Mouse (Mus musculus) MEL (cell line): ENCODE data around the gene Hspe1. TPM values are rescaled to one million over a fixed set of nuclear protein-coding genes. Genes with fewer than 3 reads are reported as not detected.

Source experiments
- DNase-seq: peaks from one replicate; pipeline ENCODE4 v3.0.0; 2011; ENCODE audit warnings: low read depth, low spot score
- H3K27ac ChIP-seq: 2 replicates; pipeline ENCODE4 v1.5.1; 2012; ENCODE audit warnings: low read depth, mild to moderate bottlenecking, control low read depth, low read length, moderate library complexity; ENCODE audit not compliant: control insufficient read depth
- H3K27me3 ChIP-seq, 2 experiments: fragments of 150-350 bp in 1 of 2; sonication (generic) in 1 of 2; 2 replicates each; pipeline ENCODE4 v1.6.1; 2012; ENCODE audit warnings: low read length in 2 of 2, mild to moderate bottlenecking in 2 of 2, improper control_type of control experiment in 1 of 2, moderate library complexity in 1 of 2; ENCODE audit not compliant: insufficient read depth in 2 of 2, control insufficient read depth in 1 of 2
- H3K36me3 ChIP-seq, 2 experiments: 2 replicates each; pipeline ENCODE4 v1.6.1; 2012 to 2014; ENCODE audit warnings: low read length in 2 of 2, improper control_type of control experiment in 1 of 2, inconsistent platforms in 1 of 2, mild to moderate bottlenecking in 1 of 2; ENCODE audit not compliant: insufficient read depth in 2 of 2, control insufficient read depth in 1 of 2
- H3K4me1 ChIP-seq, 2 experiments: fragments of 150-350 bp in 1 of 2; sonication (generic) in 1 of 2; 2 replicates each; pipeline ENCODE4 v1.6.1; 2012; ENCODE audit warnings: low read length in 2 of 2, improper control_type of control experiment in 1 of 2, mild to moderate bottlenecking in 1 of 2; ENCODE audit not compliant: insufficient read depth in 2 of 2, control insufficient read depth in 1 of 2
- H3K4me3 ChIP-seq, 2 experiments: fragments of 150-350 bp in 1 of 2; sonication (generic) in 1 of 2; 2 replicates each; pipeline ENCODE4 v1.5.1; 2012; ENCODE audit warnings: low read depth in 2 of 2, low read length in 2 of 2, mild to moderate bottlenecking in 2 of 2, moderate library complexity in 2 of 2, control low read depth in 1 of 2, improper control_type of control experiment in 1 of 2; ENCODE audit not compliant: control insufficient read depth in 1 of 2, insufficient read depth in 1 of 2
- H3K79me2 ChIP-seq: 2 replicates; pipeline ENCODE4 v1.6.1; 2012; ENCODE audit warnings: mild to moderate bottlenecking, low read length, moderate library complexity; ENCODE audit not compliant: control insufficient read depth, poor library complexity, insufficient read depth
- H3K9ac ChIP-seq: 2 replicates; pipeline ENCODE4 v1.6.1; 2012; ENCODE audit warnings: low read depth, mild to moderate bottlenecking, control low read depth, low read length, moderate library complexity; ENCODE audit not compliant: control insufficient read depth, poor library complexity, severe bottlenecking
- H3K9me3 ChIP-seq: fragments of 150-350 bp; sonication (generic); replicated peaks from 2 replicates; pipeline ENCODE4 v1.6.1; 2012; ENCODE audit warnings: mild to moderate bottlenecking, low read length, improper control_type of control experiment, moderate library complexity; ENCODE audit not compliant: insufficient read depth
- BHLHE40 ChIP-seq: IDR thresholded peaks from 2 replicates; pipeline ENCODE4 v1.6.1; 2012; ENCODE audit warnings: low read depth, mild to moderate bottlenecking, inconsistent platforms, low read length, improper control_type of control experiment, borderline replicate concordance
- CTCF ChIP-seq, 3 experiments: IDR thresholded peaks in 2 of 3; conservative IDR thresholded peaks in 1 of 3; 2 replicates each; pipeline ENCODE4 v1.5.1; 2011 to 2012; ENCODE audit warnings: low read length in 3 of 3, low read depth in 2 of 3, mild to moderate bottlenecking in 2 of 3, improper control_type of control experiment in 1 of 3, inconsistent platforms in 1 of 3, mixed read lengths in 1 of 3, moderate library complexity in 1 of 3; ENCODE audit not compliant: control insufficient read depth in 1 of 3, insufficient read depth in 1 of 3, poor library complexity in 1 of 3, severe bottlenecking in 1 of 3
- EP300 ChIP-seq, 2 experiments: IDR thresholded peaks; 2 replicates each; pipeline ENCODE4 v1.6.1; 2011; ENCODE audit warnings: improper control_type of control experiment in 2 of 2, low read length in 2 of 2, low read depth in 1 of 2, mild to moderate bottlenecking in 1 of 2
- GABPA ChIP-seq: IDR thresholded peaks from 2 replicates; pipeline ENCODE4 v1.6.1; 2012; ENCODE audit warnings: low read depth, mild to moderate bottlenecking, inconsistent platforms, low read length, improper control_type of control experiment, moderate library complexity
- HCFC1 ChIP-seq: IDR thresholded peaks from 2 replicates; pipeline ENCODE4 v1.6.1; 2012; ENCODE audit warnings: low read depth, mild to moderate bottlenecking, inconsistent platforms, low read length, improper control_type of control experiment, moderate library complexity
- KAT2A ChIP-seq: conservative IDR thresholded peaks from 2 replicates; pipeline ENCODE4 v1.6.1; 2012; ENCODE audit warnings: low read depth, low read length, improper control_type of control experiment, inconsistent platforms
- MAX ChIP-seq: IDR thresholded peaks from 2 replicates; pipeline ENCODE4 v1.6.1; 2011; ENCODE audit warnings: low read length, improper control_type of control experiment
- MAZ ChIP-seq: IDR thresholded peaks from 2 replicates; pipeline ENCODE4 v1.6.1; 2012; ENCODE audit warnings: low read depth, mild to moderate bottlenecking, inconsistent platforms, low read length, improper control_type of control experiment
- MEF2A ChIP-seq: IDR thresholded peaks from 2 replicates; pipeline ENCODE4 v1.6.1; 2014; ENCODE audit warnings: low read depth, mild to moderate bottlenecking, inconsistent platforms, low read length, improper control_type of control experiment; ENCODE audit not compliant: poor library complexity, insufficient replicate concordance, severe bottlenecking; ENCODE audit errors: extremely low read depth
- MXI1 ChIP-seq: IDR thresholded peaks from 2 replicates; pipeline ENCODE4 v1.6.1; 2011; ENCODE audit warnings: mild to moderate bottlenecking, low read depth, low read length, improper control_type of control experiment
- MYB ChIP-seq: IDR thresholded peaks from 2 replicates; pipeline ENCODE4 v1.6.1; 2011; ENCODE audit warnings: mild to moderate bottlenecking, low read depth, low read length, improper control_type of control experiment
- MYC ChIP-seq: IDR thresholded peaks from 2 replicates; pipeline ENCODE4 v1.6.1; 2011; ENCODE audit warnings: low read depth, mild to moderate bottlenecking, low read length, improper control_type of control experiment, moderate library complexity
- NELFE ChIP-seq: IDR thresholded peaks from 2 replicates; pipeline ENCODE4 v1.6.1; 2011; ENCODE audit warnings: low read depth, low read length, improper control_type of control experiment
- POLR2A ChIP-seq, 2 experiments: IDR thresholded peaks; 2 replicates each; pipeline ENCODE4 v1.6.1; 2011 to 2012; ENCODE audit warnings: low read length in 2 of 2, mild to moderate bottlenecking in 2 of 2, control low read depth in 1 of 2, improper control_type of control experiment in 1 of 2, low read depth in 1 of 2, moderate library complexity in 1 of 2; ENCODE audit not compliant: control insufficient read depth in 1 of 2, insufficient read depth in 1 of 2, poor library complexity in 1 of 2
- POLR2AphosphoS5 ChIP-seq: IDR thresholded peaks from 2 replicates; pipeline ENCODE4 v1.6.1; 2012; ENCODE audit warnings: low read depth, borderline replicate concordance, mild to moderate bottlenecking, inconsistent platforms, low read length, moderate library complexity, mixed read lengths
- RAD21 ChIP-seq: IDR thresholded peaks from 2 replicates; pipeline ENCODE4 v1.6.1; 2011; ENCODE audit warnings: mild to moderate bottlenecking, low read depth, low read length, improper control_type of control experiment
- RCOR1 ChIP-seq: IDR thresholded peaks from 2 replicates; pipeline ENCODE4 v1.6.1; 2012; ENCODE audit warnings: low read depth, mild to moderate bottlenecking, inconsistent platforms, low read length, improper control_type of control experiment
- SIN3A ChIP-seq: IDR thresholded peaks from 2 replicates; pipeline ENCODE4 v1.6.1; 2012; ENCODE audit warnings: low read length, improper control_type of control experiment, inconsistent platforms
- SMC3 ChIP-seq: IDR thresholded peaks from 2 replicates; pipeline ENCODE4 v1.6.1; 2011; ENCODE audit warnings: low read depth, low read length, improper control_type of control experiment
- TBP ChIP-seq: IDR thresholded peaks from 2 replicates; pipeline ENCODE4 v1.8.0; 2011; ENCODE audit warnings: low read depth, low read length, improper control_type of control experiment
- UBTF ChIP-seq: IDR thresholded peaks from 2 replicates; pipeline ENCODE4 v1.6.1; 2012; ENCODE audit warnings: low read depth, mild to moderate bottlenecking, inconsistent platforms, low read length, improper control_type of control experiment, moderate library complexity, borderline replicate concordance; ENCODE audit not compliant: insufficient read depth
- USF1 ChIP-seq: IDR thresholded peaks from 2 replicates; pipeline ENCODE4 v1.6.1; 2014; ENCODE audit warnings: low read depth, mild to moderate bottlenecking, inconsistent platforms, low read length, improper control_type of control experiment, moderate library complexity
- USF2 ChIP-seq, 2 experiments: IDR thresholded peaks; 2 replicates each; pipeline ENCODE4 v1.6.1; 2011 to 2012; ENCODE audit warnings: improper control_type of control experiment in 2 of 2, low read length in 2 of 2, borderline replicate concordance in 1 of 2, inconsistent platforms in 1 of 2, low read depth in 1 of 2, mild to moderate bottlenecking in 1 of 2; ENCODE audit not compliant: insufficient read depth in 1 of 2
- ZC3H11A ChIP-seq: IDR thresholded peaks from 2 replicates; pipeline ENCODE4 v1.6.1; 2012; ENCODE audit warnings: low read depth, mild to moderate bottlenecking, inconsistent platforms, low read length, improper control_type of control experiment
- ZNF384 ChIP-seq: IDR thresholded peaks from 2 replicates; pipeline ENCODE4 v1.6.1; 2012; ENCODE audit warnings: low read depth, mild to moderate bottlenecking, inconsistent platforms, low read length, improper control_type of control experiment
- polyA plus RNA-seq, 2 experiments: library from polyadenylated mRNA; stranded (reverse) in 1 of 2; unstranded in 1 of 2; fragments of >175 nt in 1 of 2; fragments of >200 nt in 1 of 2; gene quantifications; 2 replicates each; pipeline versions ENCODE4 v1.2.1 to v1.2.4; 2012; ENCODE audit warnings: low replicate concordance in 2 of 2, low read depth in 1 of 2; ENCODE audit not compliant: insufficient read length in 2 of 2, insufficient read depth in 1 of 2, missing spikeins in 1 of 2
- total RNA-seq: library from RNA; depleted of rRNA; stranded (reverse); fragments of 300-350 nt; gene quantifications from 2 replicates; pipeline ENCODE4 v1.2.3, GENCODE M21; 2012

Gene Hspe1
- total and polyA plus RNA-seq, 3 experiments = 752 to 942 TPM; not detected in 1

GRCm38 (mm10) chr1:55052355-55052953 is 35.5 kb upstream of the Hspe1 start, which contains the start of gene Coq10b (continued):
- TF ChIP-seq ZC3H11A (no peak), ZNF384 (no peak), KAT2A (no peak), POLR2A (IDR thresholded peaks at IDR 0.05; ENCODE audit: control insufficient read depth in 1 of 2, insufficient read depth in 1 of 2, low read depth in 1 of 2, low read length in 2 of 2, poor library complexity in 1 of 2) (peak; percentile 36 to 84; a peak in 3 of 4 replicates), MYC (peak; percentile 74; the same call in 1 of the 2 replicates), HCFC1 (peak; percentile 65), SMC3 (no peak), RCOR1 (no peak), MAZ (no peak), MYB (no peak), USF1 (peak; percentile 90), POLR2AphosphoS5 (no peak), NELFE (peak; percentile 75), RAD21 (no peak), MEF2A (no peak), UBTF (no peak), CTCF (IDR thresholded peaks at IDR 0.05 in 2 of 3, conservative IDR thresholded peaks at IDR 0.05 in 1 of 3; ENCODE audit: control insufficient read depth in 1 of 3, insufficient read depth in 1 of 3, low read depth in 2 of 3, low read length in 3 of 3, poor library complexity in 1 of 3, severe bottlenecking in 1 of 3) (no peak), GABPA (no peak)

- TF ChIP-seq BHLHE40 (no peak), MXI1 (no peak), MEF2A (no peak), TBP (no peak), ZNF384 (no peak), SIN3A (peak; percentile 32; the same call in 1 of the 2 replicates), MAX (no peak), USF2 (IDR thresholded peaks at IDR 0.05; ENCODE audit: borderline replicate concordance in 1 of 2, insufficient read depth in 1 of 2, low read depth in 1 of 2, low read length in 2 of 2) (no peak), EP300 (IDR thresholded peaks at IDR 0.05; ENCODE audit: low read depth in 1 of 2, low read length in 2 of 2) (peak in 1 of 2 experiments; percentile 35; a peak in 3 of 4 replicates)
Observed at GRCm38 (mm10) chr1:55053005-55053404, 34.9 kb upstream of the Hspe1 start.

More at GRCm38 (mm10) chr1:55053005-55053404, 34.9 kb upstream of the Hspe1 start:
- H3K27me3 ChIP-seq = no peaks in the 10 kb centered on the region
- peak overlapping the region; percentile 84 to 87 for H3K4me3 ChIP-seq
- peak overlapping the region; percentile 63 for H3K27ac ChIP-seq
- H3K9ac ChIP-seq = peak overlapping the region; percentile 93
- H3K36me3 ChIP-seq = peaks cover 0 to 29% of the 10 kb centered on the region in 2 experiments; a peak in 2 of 4 replicates
- DNase-seq = peak; percentile 65
- peaks cover 15% of the 10 kb centered on the region for H3K79me2 ChIP-seq
- H3K4me1 ChIP-seq = peaks cover 11 to 16% of the 10 kb centered on the region in 2 experiments
- H3K9me3 ChIP-seq = no peaks in the 10 kb centered on the region
